Mouse (Mus musculus): ENCODE data around the gene Col16a1. TPM values are rescaled to one million over a fixed set of nuclear protein-coding genes. Genes with fewer than 3 reads are reported as not detected.

Gene Col16a1
- polyA plus RNA-seq, 1 experiment from 2014 or later: 29.8 TPM

GRCm38 (mm10) chr4:130141786-130142185, 94.1 kb downstream of the Col16a1 start:
- H3K27me3 ChIP-seq: peaks cover 43% of the 10 kb centered on the region
- no peak overlapping the region for H3K4me3 ChIP-seq
- H3K27ac ChIP-seq: 0 out of 2 replicates have a peak overlapping the region, but pooled peaks have one; percentile 19
- H3K4me2 ChIP-seq (replicated peaks): no peak overlapping the region
- WGBS: 55% methylated on average over 3 of the region's 3 CpGs
- 0 out of 2 replicates have a peak, but pooled peaks cover 3% of the 10 kb centered on the region for H3K9me3 ChIP-seq (replicated peaks)
- no peaks in the 10 kb centered on the region for H3K36me3 ChIP-seq
- no peak overlapping the region for H3K9ac ChIP-seq
- no peak for ATAC-seq (ENCODE audit: low FRiP score)
- peaks cover 25% of the 10 kb centered on the region for H3K4me1 ChIP-seq

GRCm38 (mm10) chr4:130148405-130148804, 100.8 kb downstream of the Col16a1 start:
- Histone ChIP-seq H3K4me2 (replicated peaks) (no peak overlapping the region), H3K4me3 (no peak overlapping the region)

More at GRCm38 (mm10) chr4:130148405-130148804, 100.8 kb downstream of the Col16a1 start:
- no peaks in the 10 kb centered on the region for H3K4me1 ChIP-seq
- peaks cover 17% of the 10 kb centered on the region for H3K27me3 ChIP-seq
- H3K9ac ChIP-seq: no peak overlapping the region
- no peak overlapping the region for H3K27ac ChIP-seq
- ATAC-seq (ENCODE audit: low FRiP score): no peak
- 83% methylated on average over 10 of the region's 10 CpGs for WGBS
- H3K36me3 ChIP-seq: no peaks in the 10 kb centered on the region
- 0 out of 2 replicates have a peak, but pooled peaks cover 3% of the 10 kb centered on the region for H3K9me3 ChIP-seq (replicated peaks)

Other genes with a start within 250 kb of the Col16a1 start
- 347 and 360 TPM in 2 replicates for gene Ptp4a2, start 236.6 kb upstream of the Col16a1 start, polyA plus RNA-seq (2016; fragmentation: Nextera tagmentation; extraction: Ambion mirVana)
- 0.06 TPM in 1 of 2 replicates, not detected in the other for gene Spocd1, start 118.6 kb upstream of the Col16a1 start, polyA plus RNA-seq (2016; fragmentation: Nextera tagmentation; extraction: Ambion mirVana)
- gene Adgrb2, start 63.0 kb upstream of the Col16a1 start, polyA plus RNA-seq (2016; fragmentation: Nextera tagmentation; extraction: Ambion mirVana): 10.3 and 12.6 TPM in 2 replicates
- gene Pef1, start 54.7 kb downstream of the Col16a1 start, polyA plus RNA-seq (2016; fragmentation: Nextera tagmentation; extraction: Ambion mirVana): 59.7 and 61.0 TPM in 2 replicates
- 1.0 and 1.3 TPM in 2 replicates for gene Hcrtr1, start 91.5 kb downstream of the Col16a1 start, polyA plus RNA-seq (2016; fragmentation: Nextera tagmentation; extraction: Ambion mirVana)
- gene Tinagl1, start 127.3 kb downstream of the Col16a1 start, polyA plus RNA-seq (2016; fragmentation: Nextera tagmentation; extraction: Ambion mirVana): 10.6 and 11.0 TPM in 2 replicates
- 1.1 and 1.4 TPM in 2 replicates for gene Gm853, start 174.6 kb downstream of the Col16a1 start, polyA plus RNA-seq (2016; fragmentation: Nextera tagmentation; extraction: Ambion mirVana)
- 85.2 and 85.3 TPM in 2 replicates for gene Serinc2, start 231.4 kb downstream of the Col16a1 start, polyA plus RNA-seq (2016; fragmentation: Nextera tagmentation; extraction: Ambion mirVana)